Mouse (Mus musculus): ENCODE data around the gene Tuba1b.
A peak's percentile ranks its signal among the peaks of the same experiment; 100 is the strongest.
"Not testable (repeated sequence)": the region's sequence is repeated elsewhere in the genome, so short reads cannot be mapped to it uniquely, and the experiment has no call there.

Gene Tuba1b

GRCm38 (mm10) chr15:98954425-98955253 lies 20.3 kb upstream of the Tuba1b start:
- DNase-seq (ENCODE audit: low spot score) = peak; percentile 53

- DNase-seq (ENCODE audit: low spot score) = peak; percentile 78
Observed at GRCm38 (mm10) chr15:98953401-98954356, 19.3 kb upstream of the Tuba1b start, which contains the start of the genes Gm49450 and Tuba1a. Gene Gm49450 (minus strand): TSS chr15:98953551. Gene Tuba1a (minus strand): TSS chr15:98953703.

DNA sequence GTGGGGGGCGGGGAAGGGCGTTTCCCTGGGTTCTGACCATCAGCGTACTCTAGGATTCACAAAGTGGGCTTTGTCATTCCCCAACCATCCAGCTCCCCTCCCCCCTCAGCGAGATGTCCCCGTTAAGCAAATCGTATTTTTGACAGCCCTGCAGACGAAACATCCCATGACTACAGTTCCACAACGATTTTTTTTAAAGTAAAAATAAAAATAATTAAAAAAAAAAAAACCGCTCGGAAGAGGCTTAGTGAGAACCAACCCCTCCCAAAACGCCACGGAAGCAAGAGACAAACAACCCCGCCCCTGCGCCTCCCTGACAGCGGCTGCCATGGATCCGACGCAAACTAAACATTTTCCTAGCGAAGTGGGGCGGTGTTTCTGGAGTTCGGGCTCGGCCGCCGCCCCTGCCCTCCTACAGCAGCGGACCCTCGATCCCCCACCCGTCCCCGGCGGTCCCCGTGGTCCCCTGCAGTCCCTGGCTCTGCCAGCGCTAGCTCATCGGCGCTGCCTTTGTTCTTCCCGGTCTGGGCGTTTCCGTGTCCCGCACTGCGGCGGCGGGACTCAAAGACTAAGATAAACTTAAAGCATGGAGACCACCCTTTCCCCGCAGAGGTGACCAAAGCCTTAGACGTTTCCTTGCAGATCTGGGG lies 18.5 kb upstream of the Tuba1b start:
- DNase-seq (ENCODE audit: low spot score) = peak; percentile 74

- DNase-seq (ENCODE audit: low spot score) = no peak
Observed at GRCm38 (mm10) chr15:98952063-98952455, 17.7 kb upstream of the Tuba1b start.

DNA sequence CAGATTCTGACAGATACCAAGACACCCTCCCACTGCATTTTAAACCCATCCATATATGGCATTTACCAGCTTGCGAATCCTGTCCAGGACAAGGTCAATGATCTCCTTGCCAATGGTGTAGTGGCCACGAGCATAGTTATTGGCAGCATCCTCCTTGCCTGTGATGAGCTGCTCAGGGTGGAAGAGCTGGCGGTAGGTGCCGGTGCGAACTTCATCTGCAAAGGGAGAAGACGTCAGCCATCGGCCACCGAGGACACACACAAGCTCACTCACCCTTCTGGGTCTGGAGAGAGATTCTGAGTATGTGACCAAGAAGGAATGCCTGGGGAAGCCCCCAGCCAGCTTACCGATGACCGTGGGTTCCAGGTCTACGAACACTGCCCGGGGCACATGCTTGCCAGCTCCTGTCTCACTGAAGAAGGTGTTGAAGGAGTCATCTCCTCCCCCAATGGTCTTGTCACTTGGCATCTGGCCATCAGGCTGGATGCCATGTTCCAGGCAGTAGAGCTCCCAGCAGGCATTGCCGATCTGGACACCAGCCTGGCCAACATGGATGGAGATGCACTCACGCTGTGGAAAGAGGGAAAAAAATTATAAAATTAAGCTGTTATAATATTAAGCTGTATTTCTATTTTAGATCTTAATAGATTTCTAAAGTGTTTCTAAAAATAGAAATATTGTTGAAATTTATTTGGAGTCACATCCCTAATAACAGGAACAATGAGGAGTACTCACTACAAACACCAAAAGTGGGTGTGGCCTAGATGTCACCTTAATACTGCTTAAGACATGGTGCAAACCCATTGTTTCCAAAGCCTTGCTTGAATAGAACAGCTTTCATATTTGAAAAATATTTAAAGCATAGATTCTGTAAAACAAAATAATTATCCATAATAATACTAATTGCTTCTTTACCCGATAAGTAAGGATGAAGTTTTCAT lies 17.0 kb upstream of the Tuba1b start:
- DNase-seq (ENCODE audit: low spot score) = not testable (repeated sequence)

DNA sequence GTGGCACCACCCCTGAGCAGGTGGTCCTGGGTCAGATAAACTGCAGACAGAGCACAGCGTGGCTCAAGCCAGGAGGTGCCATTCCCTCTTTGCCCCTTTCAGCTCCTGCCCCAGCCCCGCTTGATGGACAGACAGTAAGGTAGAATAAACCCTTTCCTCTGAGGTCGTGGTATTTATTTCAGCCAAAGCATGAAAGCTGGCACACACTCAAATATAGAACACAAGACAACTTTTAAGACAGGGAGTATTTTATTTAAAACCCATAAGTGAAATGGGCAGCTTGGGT lies 15.2 kb upstream of the Tuba1b start:
- DNase-seq (ENCODE audit: low spot score) = no peak

- no peak for DNase-seq (ENCODE audit: low spot score)
Observed at GRCm38 (mm10) chr15:98948857-98949606, 14.7 kb upstream of the Tuba1b start.

GRCm38 (mm10) chr15:98948382-98948781 lies 14.0 kb upstream of the Tuba1b start:
- no peak for DNase-seq (ENCODE audit: low spot score)

GRCm38 (mm10) chr15:98947884-98948283 lies 13.5 kb upstream of the Tuba1b start:
- DNase-seq (ENCODE audit: low spot score) = no peak

DNA sequence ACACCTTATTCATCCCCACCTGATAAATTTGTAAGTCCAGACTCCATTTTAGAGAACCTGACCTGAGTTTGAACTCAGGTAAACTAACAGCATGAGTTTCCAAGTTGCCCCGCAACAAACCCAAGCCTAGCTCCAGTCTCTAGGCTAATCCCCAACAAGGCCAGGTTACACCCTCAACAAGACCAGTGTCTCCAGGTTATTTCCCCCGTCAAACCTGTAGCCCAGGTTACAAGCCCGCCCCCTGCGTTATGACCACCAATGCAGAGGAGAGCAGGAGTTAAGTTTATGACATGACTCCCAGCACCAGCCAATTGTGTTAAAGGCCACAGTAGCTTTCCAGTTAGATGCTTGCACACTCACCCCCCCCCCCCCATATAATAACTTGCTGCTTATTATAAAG lies 8.8 kb upstream of the Tuba1b start:
- no peak for DNase-seq (ENCODE audit: low spot score)

DNA sequence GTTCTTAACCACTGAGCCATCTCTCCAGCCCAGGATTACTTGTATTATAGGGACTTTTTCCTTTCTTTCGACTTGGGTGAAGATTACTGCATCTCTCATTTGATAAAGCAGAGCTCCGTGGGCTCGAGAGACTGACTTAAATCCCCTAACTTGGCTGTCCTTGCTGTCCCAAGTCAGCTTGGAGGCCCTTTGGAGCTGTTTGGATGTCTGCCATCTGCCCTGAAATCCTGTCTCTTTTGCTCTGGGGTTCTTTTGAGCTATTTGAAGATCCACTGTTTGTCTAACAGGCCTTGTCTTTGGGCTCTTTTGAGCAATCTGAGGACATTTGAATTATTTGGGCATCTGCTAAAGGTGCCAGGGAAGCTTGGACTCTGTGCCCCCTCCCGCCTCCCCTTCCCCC lies 7.7 kb upstream of the Tuba1b start:
- peak; percentile 67 for DNase-seq (ENCODE audit: low spot score)

DNA sequence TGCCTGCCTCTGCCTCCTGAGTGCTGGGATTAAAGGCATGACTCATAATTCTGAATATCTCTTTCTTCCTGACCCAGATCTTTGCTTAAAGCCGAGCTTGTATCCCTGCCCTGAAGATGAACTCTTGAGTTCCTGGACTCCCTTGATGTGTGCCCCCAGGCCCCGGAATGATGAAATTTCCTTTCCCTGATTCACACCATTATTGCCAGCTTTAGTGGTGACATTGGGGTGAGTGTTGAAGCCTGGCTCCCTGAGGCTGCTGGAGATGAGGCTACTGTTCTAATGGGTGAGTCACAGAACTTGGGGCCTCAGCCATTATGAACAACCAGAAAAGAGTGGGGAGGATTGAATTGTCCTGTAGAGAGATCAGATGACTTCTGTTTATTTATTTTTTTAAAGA lies 7.2 kb upstream of the Tuba1b start:
- DNase-seq (ENCODE audit: low spot score) = no peak

DNA sequence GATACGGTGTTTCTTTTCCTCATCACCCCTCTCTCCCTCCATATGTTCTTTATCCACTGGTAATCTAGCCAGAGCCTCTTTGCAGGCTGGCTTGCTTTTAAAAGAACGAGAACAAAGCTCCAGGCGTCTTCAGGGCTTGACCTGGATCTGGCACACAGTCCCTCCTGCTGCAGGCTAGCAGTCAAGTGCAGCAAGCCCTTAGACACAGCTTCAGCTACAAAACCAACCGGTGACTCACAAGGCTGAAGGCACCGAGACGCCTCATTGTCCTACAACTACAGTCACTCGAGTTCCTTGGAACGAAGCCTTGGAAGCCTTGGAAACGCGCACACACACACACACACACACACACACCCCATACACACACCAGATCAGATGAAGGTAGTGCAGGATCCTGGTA lies 6.5 kb upstream of the Tuba1b start:
- no peak for DNase-seq (ENCODE audit: low spot score)

DNA sequence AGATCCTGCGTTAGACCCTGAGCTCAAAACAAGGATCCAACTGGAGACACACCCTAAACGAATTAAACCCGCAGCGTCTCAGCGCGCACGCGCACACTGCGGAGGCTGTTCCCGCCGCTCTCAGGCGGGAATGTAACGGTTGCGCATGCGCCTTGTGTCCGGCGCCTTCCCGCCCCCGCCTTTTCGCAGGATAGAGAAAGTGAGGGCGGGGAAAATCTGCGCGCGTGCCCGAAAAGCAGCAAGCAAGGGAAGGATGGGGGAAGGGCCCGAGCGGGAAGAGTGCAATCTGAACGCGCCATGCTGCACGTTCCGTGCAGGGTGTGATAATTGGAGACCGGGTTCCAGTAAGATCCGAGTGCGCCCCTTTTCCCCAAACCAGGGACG lies 540 bp downstream of the Tuba1b start:
- peak; percentile 99 for DNase-seq (ENCODE audit: low spot score)

DNA sequence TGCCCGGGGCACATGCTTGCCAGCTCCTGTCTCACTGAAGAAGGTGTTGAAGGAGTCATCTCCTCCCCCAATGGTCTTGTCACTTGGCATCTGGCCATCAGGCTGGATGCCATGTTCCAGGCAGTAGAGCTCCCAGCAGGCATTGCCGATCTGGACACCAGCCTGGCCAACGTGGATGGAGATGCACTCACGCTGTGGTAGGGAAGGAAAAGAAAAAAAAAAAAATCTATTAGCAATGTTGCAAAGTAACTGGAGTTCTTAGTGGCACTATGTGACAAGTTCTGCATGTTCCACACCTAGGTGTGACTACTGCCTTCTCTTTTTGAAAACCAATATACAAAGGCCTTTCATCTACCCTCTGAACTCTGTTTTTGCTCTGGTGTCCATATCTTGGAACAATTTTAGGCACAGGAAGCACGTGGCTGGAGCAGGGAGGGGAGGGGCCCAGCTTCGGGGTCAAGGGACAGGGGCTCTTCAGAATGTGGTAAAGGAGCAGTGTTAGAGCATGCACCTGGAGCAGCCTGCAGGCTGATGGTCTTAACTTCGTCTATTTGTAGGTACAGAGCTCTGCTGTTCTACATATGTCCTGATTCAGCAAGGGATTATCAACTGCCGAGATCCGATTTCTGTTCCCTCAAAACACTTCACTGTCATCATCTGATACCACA lies 1.2 kb downstream of the Tuba1b start:
- peak; percentile 53 for DNase-seq (ENCODE audit: low spot score)

DNA sequence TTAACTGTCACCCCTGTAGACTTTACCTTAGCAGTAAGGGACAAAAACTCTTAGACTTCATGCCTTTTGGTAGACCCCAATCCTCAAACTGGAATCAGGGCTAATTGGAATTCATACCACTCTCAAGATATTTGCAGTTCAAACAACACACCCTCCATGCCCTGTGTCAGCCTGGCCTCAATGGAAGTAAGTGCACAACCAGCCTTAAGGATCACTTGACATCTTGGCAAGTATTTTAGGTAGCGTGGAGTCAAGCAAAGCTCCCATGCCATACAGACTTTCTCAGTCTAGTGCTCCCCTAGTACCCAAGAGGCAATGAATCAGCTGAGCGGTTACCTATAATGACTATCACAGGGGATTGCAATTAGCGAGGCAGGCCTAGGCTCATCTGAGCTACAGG lies 3.4 kb downstream of the Tuba1b start:
- DNase-seq (ENCODE audit: low spot score) = no peak

DNA sequence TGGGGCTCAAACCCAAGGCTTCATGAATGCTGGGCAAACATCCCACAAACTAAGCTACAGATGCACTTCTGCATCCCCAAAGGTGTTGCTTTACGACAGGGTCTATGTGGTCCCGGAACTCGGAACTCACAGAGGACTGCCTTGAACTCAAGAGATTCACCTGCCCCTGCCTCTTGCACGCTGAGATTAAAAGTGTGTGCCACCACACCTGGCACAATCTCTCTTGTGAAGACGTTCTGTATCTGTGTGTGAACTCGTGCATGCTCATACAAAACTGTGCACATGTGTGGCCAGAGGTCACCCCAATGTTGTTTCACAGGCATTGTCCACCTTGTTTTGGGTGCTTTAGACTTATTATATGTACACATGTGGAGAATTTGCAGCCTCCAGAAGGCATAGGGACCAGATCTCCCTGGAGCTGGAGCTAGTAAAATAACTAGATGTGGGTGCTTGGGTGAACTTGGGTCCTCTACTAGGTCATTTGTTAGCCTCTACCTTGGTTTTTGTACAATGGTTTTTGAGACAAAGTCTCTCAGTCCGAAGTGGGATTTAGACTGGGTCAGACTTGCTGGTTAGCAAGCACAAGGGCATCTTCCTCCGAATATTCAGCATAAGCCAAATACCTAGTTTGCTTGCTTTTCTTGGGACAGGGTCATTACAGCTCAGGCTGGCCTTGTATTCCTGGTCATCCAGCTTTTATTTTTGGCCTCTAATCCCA lies 4.2 kb downstream of the Tuba1b start:
- no peak for DNase-seq (ENCODE audit: low spot score)

DNA sequence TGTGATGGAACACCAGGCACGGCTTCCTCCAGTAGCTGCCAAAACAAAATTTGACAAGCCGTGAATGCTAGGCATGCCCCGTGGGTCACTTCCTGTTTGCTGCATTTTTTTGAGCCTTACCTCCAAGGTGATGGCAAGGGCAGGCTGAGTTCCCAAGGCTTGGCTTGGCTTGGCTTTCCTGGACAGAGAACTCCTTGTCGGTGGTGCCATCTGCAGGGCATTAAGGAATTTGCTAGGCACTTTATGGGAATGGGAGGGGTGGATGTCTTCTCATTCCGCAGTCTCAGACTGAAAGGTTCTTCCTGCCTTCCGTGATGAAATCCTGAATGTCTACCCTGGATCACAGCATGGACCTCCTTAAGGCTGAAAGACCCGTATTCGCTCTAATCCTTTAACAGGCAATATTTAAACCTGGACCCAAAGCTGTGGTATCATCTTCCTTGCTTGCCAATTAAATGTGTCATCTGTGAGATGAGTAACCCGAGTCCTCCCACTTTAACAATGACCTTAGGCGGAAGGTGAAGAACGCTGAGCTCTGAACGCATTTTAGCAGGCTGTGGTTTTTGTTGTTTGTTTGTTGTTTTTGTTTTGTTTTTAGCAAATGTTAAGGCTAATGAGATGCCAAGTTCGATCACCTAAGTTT lies 5.6 kb downstream of the Tuba1b start:
- peak; percentile 91 for DNase-seq (ENCODE audit: low spot score)

DNA sequence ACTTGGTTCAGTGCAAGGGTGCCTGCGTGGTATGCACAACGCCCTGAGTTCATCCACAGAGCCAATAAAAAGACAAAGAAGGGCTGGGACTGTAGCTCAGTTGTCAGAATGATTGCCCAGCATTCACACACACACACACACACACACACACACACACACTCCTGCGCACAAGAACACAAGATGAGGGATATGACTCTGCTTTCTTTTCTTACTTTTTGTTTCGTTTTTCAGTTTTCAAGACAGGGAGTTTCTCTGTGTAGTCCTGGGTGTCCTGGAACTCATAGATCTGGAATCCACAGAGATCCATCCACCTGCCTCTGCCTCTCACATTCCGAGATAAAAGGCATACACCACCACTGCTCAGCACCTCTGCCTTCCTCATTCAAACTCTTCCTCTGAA lies 6.8 kb downstream of the Tuba1b start:
- DNase-seq (ENCODE audit: low spot score) = no peak

Measured in adipocyte (in vitro differentiated cells).